Mouse (Mus musculus) intestine, embryonic 14.5 days (tissue): ENCODE measurements around the gene Lpcat2. TPM values are rescaled to one million over a fixed set of nuclear protein-coding genes. Genes with fewer than 3 reads are reported as not detected.
A peak's percentile ranks its signal among the peaks of the same experiment; 100 is the strongest.

ENCODE experiments used
- ATAC-seq: fragments of 200-750 bp; cut with Nextera tagmentation; replicated peaks from 2 replicates; pipeline ENCODE4 v1.8.0; 2017; ENCODE audit warnings: low read depth, moderate number of reproducible peaks, moderate TSS enrichment, moderate library complexity; ENCODE audit not compliant: low FRiP score, low TSS enrichment
- DNase-seq: peaks from one replicate; pipeline ENCODE4 v3.0.0-alpha.2; 2018; ENCODE audit warnings: low spot score
- H3K27ac ChIP-seq: fragments of 300-500 bp; sonication (generic); 2 replicates; pipeline ENCODE4 v1.5.1; 2014; ENCODE audit warnings: low read depth, mild to moderate bottlenecking, control low read depth
- H3K27me3 ChIP-seq: fragments of 300-500 bp; sonication (generic); replicated peaks from 2 replicates; pipeline ENCODE4 v1.6.1; 2014; ENCODE audit warnings: low read length, control low read depth; ENCODE audit not compliant: control insufficient read depth, insufficient read depth
- H3K36me3 ChIP-seq: fragments of 300-500 bp; sonication (generic); 2 replicates; pipeline ENCODE4 v1.6.1; 2014; ENCODE audit warnings: low read length, control low read depth; ENCODE audit not compliant: control insufficient read depth, insufficient read depth
- H3K4me1 ChIP-seq: fragments of 300-500 bp; sonication (generic); replicated peaks from 2 replicates; pipeline ENCODE4 v1.6.1; 2014; ENCODE audit warnings: low read length, control low read depth, mixed read lengths; ENCODE audit not compliant: control insufficient read depth, insufficient read depth
- H3K4me2 ChIP-seq: fragments of 300-500 bp; sonication (generic); 2 replicates; pipeline ENCODE4 v1.6.1; 2014; ENCODE audit warnings: low read length
- H3K4me3 ChIP-seq: fragments of 300-500 bp; sonication (generic); 2 replicates; pipeline ENCODE4 v1.5.1; 2014; ENCODE audit warnings: low read depth, low read length, control low read depth, mixed read lengths
- H3K9ac ChIP-seq: fragments of 300-500 bp; sonication (generic); 2 replicates; pipeline ENCODE4 v1.6.1; 2014; ENCODE audit warnings: mild to moderate bottlenecking, low read length
- H3K9me3 ChIP-seq: fragments of 300-500 bp; sonication (generic); 2 replicates; pipeline ENCODE4 v1.6.1; 2016; ENCODE audit warnings: low read length, control low read depth; ENCODE audit not compliant: control insufficient read depth
- WGBS: fragments of 180-500 bp; shearing (Covaris S2); extraction: QIAGEN DNeasy Blood & Tissue Kit; methylation state at CpG from one replicate; pipeline ENCODE4 v1.1.7; 2014; 5-methylcytosine and 5-hydroxymethylcytosine counted together
- polyA plus RNA-seq: library from polyadenylated mRNA; unstranded; fragments of >200 nt; fragmentation: Nextera tagmentation; extraction: Ambion mirVana; gene quantifications from 2 replicates; pipeline ENCODE4 v1.2.1, GENCODE M21; 2014

Lpcat2 gene
- polyA plus RNA-seq, 1 experiment from 2014 or later: 5.8 TPM

DNA sequence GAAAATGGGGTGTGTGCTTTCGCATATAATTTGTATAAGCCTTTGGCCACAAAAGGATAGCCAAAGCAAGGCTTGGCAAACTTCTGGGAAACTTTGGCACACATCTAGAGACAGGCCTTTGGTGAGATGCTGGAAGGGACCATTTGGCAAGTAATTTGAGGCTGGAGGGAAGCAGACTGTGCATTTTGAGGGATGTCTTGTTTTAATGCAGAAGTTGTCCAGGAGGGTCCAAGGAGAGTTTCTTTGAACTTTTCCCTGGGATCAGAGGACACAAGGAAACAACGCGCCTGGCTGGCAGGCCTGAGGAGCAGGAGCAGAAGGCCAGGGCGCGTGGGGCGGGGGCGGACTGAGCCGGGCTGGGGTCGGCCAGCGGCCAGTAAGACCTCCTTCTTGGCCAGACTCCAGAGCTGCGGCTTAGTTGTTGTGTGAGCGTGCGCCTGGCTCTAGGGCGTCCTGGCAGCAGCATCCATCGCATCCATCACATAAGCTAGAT, 26.8 kb upstream of the Lpcat2 start:
- H3K4me3 ChIP-seq: peak overlapping the region; percentile 45
- H3K36me3 ChIP-seq: peaks cover 23% of the 10 kb centered on the region
- peak overlapping the region; percentile 52 for H3K4me2 ChIP-seq
- no peaks in the 10 kb centered on the region for H3K9me3 ChIP-seq
- H3K9ac ChIP-seq: peak overlapping the region; percentile 66; the same call in 1 of the 2 replicates
- DNase-seq (peak; percentile 67), ATAC-seq (no peak)
- peaks cover 5% of the 10 kb centered on the region; the same call in 1 of the 2 replicates for H3K4me1 ChIP-seq
- H3K27me3 ChIP-seq: no peaks in the 10 kb centered on the region
- peak overlapping the region; percentile 92 for H3K27ac ChIP-seq
- WGBS: 17% methylated on average over 15 of the region's 15 CpGs

DNA sequence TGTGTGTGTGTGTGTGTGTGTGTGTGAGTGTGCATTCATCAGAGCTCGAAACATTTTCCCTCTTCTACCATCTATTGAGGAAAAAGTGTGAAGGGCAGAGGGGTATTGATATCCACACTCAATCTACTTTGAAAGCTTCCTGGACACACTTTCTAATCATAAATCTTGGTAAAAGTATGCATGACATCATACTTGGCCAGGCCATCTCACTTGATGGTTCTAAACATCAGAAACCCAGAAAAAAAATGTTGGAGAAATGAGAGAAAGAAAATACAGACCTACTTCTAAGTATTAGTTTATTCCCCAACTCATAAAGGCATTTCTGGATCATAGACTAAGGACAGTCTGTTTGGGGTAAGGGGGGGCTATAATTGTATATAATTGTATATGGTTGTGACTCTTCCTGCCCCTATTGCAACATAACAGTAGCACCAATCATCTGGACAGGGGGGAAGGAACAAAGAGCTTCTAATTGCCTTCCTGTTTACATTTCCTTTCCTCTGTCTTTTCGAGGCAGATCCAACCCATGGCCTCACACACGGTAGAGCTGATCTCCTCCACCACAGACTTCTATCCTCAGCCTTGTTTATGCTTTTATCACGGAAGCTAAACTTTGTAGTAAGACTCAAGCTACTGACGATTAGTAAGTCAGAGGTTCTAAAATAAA, 20.9 kb upstream of the Lpcat2 start:
- H3K36me3 ChIP-seq: peaks cover 65% of the 10 kb centered on the region
- DNase-seq (no peak), ATAC-seq (no peak)
- no peaks in the 10 kb centered on the region for H3K9me3 ChIP-seq
- no peak overlapping the region for H3K27ac ChIP-seq
- H3K4me1 ChIP-seq: peaks cover 4% of the 10 kb centered on the region
- H3K27me3 ChIP-seq: no peaks in the 10 kb centered on the region
- no peak overlapping the region for H3K4me3 ChIP-seq
- WGBS: 35% methylated on average over 5 of the region's 5 CpGs
- H3K4me2 ChIP-seq: no peak overlapping the region
- no peak overlapping the region for H3K9ac ChIP-seq

DNA sequence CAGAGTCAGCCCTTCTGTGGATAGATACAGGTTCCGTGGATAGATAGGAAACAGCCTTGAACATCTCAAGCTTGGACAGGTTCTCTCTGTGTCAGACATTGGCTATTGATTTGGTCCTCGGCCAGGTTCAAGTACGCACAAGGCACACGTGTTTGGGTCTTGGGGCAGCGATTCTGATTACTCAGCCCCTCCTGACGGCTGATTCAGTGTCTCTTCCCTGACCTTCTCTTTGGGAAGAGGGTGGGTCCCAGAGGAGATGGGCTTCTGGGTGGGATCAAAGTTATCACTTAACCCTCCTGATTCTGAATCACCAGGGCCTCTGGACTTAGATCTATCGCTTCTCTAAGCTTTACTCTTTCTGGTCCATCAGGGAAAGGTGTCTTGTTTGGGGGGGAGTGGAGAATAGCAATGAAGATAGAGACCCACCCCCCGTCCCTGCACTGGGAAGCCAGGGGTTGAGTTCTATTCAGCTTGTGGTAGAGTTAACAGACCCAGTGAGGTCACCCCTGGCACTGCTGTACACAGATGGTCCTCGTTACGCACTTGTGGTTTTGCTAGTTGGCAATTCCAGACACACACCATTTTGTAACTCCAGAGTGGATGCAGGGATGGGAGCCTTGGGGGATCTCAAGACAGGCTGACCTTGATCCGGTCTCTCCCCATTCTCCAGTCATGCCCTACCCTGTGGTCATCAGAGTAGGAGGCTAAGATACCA, 20.2 kb upstream of the Lpcat2 start:
- 75% methylated on average over 11 of the region's 11 CpGs for WGBS
- Histone ChIP-seq H3K4me2 (no peak overlapping the region), H3K9me3 (no peaks in the 10 kb centered on the region), H3K36me3 (peaks cover 72% of the 10 kb centered on the region), H3K4me1 (peaks cover 4% of the 10 kb centered on the region; the same call in 1 of the 2 replicates), H3K27ac (no peak overlapping the region), H3K9ac (no peak overlapping the region), H3K27me3 (no peaks in the 10 kb centered on the region), H3K4me3 (no peak overlapping the region)
- ATAC-seq (no peak), DNase-seq (no peak)

- no peak overlapping the region for H3K4me3 ChIP-seq
- 93% methylated on average over 11 of the region's 11 CpGs for WGBS
- H3K4me2 ChIP-seq: no peak overlapping the region
- peaks cover 4% of the 10 kb centered on the region; the same call in 1 of the 2 replicates for H3K4me1 ChIP-seq
- no peak for ATAC-seq
- no peak overlapping the region for H3K27ac ChIP-seq
- no peaks in the 10 kb centered on the region for H3K27me3 ChIP-seq
- no peak overlapping the region for H3K9ac ChIP-seq
- H3K9me3 ChIP-seq: no peaks in the 10 kb centered on the region
- no peak for DNase-seq
- peaks cover 82% of the 10 kb centered on the region for H3K36me3 ChIP-seq
These were observed 19.2 kb upstream of the Lpcat2 start for GRCm38 (mm10) chr8:92835901-92836300.

DNA sequence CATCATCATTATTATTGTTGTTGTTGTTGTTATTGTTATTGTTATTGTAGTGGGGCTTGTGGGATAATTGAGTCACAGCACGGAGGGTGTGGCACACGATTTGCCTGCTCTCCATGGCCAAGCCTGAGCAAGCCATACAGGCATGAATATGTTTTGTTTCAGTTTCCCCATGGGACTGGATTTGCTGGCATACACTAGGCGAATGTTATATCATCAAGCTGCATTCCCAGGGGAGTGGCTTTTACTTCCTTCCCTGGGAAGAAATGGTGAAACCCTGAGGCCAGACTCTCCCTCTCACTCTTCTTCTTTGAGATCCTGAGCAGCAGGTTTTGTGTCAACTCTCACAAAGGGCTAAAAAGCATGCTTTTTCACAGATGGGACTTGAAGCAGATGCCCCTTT, 16.5 kb upstream of the Lpcat2 start:
- Histone ChIP-seq H3K4me3 (no peak overlapping the region), H3K36me3 (peaks cover 72% of the 10 kb centered on the region), H3K27ac (no peak overlapping the region), H3K4me1 (peaks cover 4% of the 10 kb centered on the region; the same call in 1 of the 2 replicates), H3K4me2 (no peak overlapping the region), H3K9me3 (no peaks in the 10 kb centered on the region), H3K27me3 (no peaks in the 10 kb centered on the region), H3K9ac (no peak overlapping the region)
- DNase-seq (no peak), ATAC-seq (no peak)
- WGBS: 89% methylated on average over 3 of the region's 3 CpGs

DNA sequence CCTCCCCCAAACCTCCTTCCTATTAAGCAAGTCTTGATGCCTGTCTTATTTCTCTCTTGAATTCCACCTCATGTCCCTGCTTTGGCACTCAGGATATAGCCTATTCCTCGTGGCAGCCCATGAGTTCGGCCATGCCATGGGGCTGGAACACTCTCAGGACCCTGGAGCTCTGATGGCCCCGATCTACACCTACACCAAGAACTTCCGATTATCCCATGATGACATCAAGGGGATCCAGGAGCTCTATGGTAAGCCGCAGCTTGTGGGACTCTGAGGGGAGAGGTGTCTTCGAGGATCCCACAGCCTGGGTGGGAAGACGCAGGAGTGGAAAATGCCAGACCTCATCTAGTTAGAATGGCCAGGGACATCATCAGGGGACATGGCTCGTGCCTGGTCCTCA, 16.0 kb upstream of the Lpcat2 start:
- Histone ChIP-seq H3K4me2 (no peak overlapping the region), H3K9me3 (no peaks in the 10 kb centered on the region), H3K36me3 (peaks cover 78% of the 10 kb centered on the region), H3K27me3 (no peaks in the 10 kb centered on the region), H3K4me3 (no peak overlapping the region), H3K27ac (no peak overlapping the region), H3K4me1 (peaks cover 3% of the 10 kb centered on the region; the same call in 1 of the 2 replicates), H3K9ac (no peak overlapping the region)
- DNase-seq (no peak), ATAC-seq (no peak)
- WGBS: 97% methylated on average over 8 of the region's 8 CpGs

DNA sequence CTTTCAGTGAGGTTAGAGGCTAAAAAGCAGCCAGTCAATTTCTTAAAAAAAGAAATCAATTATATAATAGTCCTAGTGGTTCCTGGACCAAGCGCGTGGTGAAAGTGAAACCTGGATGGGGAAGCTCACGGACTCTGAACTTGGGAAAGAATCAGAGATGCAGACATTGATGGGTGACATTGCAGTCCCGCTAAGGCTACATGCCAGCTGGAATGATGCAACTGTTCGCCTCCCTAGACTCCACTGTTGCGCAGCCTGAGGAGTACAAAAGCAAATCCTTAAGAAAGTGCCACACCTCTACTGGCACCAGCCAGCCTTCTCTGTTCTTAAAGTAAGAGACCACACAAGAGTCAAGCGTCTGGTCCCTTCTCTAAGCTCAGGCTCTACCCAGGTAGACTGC, 15.3 kb upstream of the Lpcat2 start:
- Histone ChIP-seq H3K4me3 (no peak overlapping the region), H3K36me3 (peaks cover 79% of the 10 kb centered on the region), H3K4me2 (no peak overlapping the region), H3K9me3 (no peaks in the 10 kb centered on the region), H3K27ac (no peak overlapping the region), H3K27me3 (no peaks in the 10 kb centered on the region), H3K9ac (no peak overlapping the region), H3K4me1 (no peaks in the 10 kb centered on the region)
- WGBS: 90% methylated on average over 7 of the region's 7 CpGs
- ATAC-seq (no peak), DNase-seq (no peak)

- no peak overlapping the region; the same call in 1 of the 2 replicates for H3K4me2 ChIP-seq
- H3K9ac ChIP-seq: no peak overlapping the region
- DNase-seq (no peak), ATAC-seq (no peak)
- peaks cover 66% of the 10 kb centered on the region for H3K36me3 ChIP-seq
- no peaks in the 10 kb centered on the region for H3K27me3 ChIP-seq
- WGBS: 33% methylated on average over 3 of the region's 3 CpGs
- no peak overlapping the region for H3K4me3 ChIP-seq
- peaks cover 14% of the 10 kb centered on the region for H3K4me1 ChIP-seq
- no peaks in the 10 kb centered on the region for H3K9me3 ChIP-seq
- H3K27ac ChIP-seq: no peak overlapping the region
These were observed 8.5 kb upstream of the Lpcat2 start for GRCm38 (mm10) chr8:92846684-92847083.
